Mouse (Mus musculus): ENCODE measurements around the gene Ulk1. TPM values are rescaled to one million over a fixed set of nuclear protein-coding genes. Genes with fewer than 3 reads are reported as not detected.
A peak's percentile ranks its signal among the peaks of the same experiment; 100 is the strongest.
"Not testable (repeated sequence)": the region's sequence is repeated elsewhere in the genome, so short reads cannot be mapped to it uniquely, and the experiment has no call there.

Ulk1 gene
- polyA plus RNA-seq, 2 experiments, result 13.3 to 18.3 TPM

GRCm38 (mm10) chr5:110776141-110776540 lies 33.8 kb downstream of the Ulk1 start:
- H3K27ac ChIP-seq, result no peak overlapping the region
- H3K9me3 ChIP-seq (ENCODE audit: control insufficient read depth, low read length), result no peaks in the 10 kb centered on the region
- WGBS (ENCODE audit: insufficient replicate concordance), result 74% methylated on average over 2 of the region's 2 CpGs
- no peak overlapping the region for H3K4me3 ChIP-seq (ENCODE audit: insufficient read depth in 1 of 2, low read depth in 2 of 2, low read length in 2 of 2)
- H3K27me3 ChIP-seq (ENCODE audit: control insufficient read depth, insufficient read depth, low read length), result no peaks in the 10 kb centered on the region
- ATAC-seq (ENCODE audit: insufficient read depth) (no peak), DNase-seq (ENCODE audit: low read depth in 3 of 3, low spot score in 3 of 3) (no peak)
- TF ChIP-seq EP300 (IDR thresholded peaks at IDR 0.05; ENCODE audit: low read depth) (no peak), CTCF (IDR thresholded peaks at IDR 0.05; ENCODE audit: low read depth) (no peak)
- peaks cover 33% of the 10 kb centered on the region for H3K36me3 ChIP-seq (replicated peaks; ENCODE audit: control insufficient read depth, insufficient read depth, low read depth)
- peaks cover 5 to 9% of the 10 kb centered on the region in 2 experiments for H3K4me1 ChIP-seq (replicated peaks; ENCODE audit: control insufficient read depth in 2 of 2, insufficient read depth in 2 of 2, low read length in 1 of 2)
- H3K9ac ChIP-seq (replicated peaks), result no peak overlapping the region
- no peak overlapping the region for H3K4me2 ChIP-seq (ENCODE audit: low read depth)

GRCm38 (mm10) chr5:110774511-110774910 lies 35.4 kb downstream of the Ulk1 start:
- Histone ChIP-seq H3K4me3 (ENCODE audit: insufficient read depth in 1 of 2, low read depth in 2 of 2, low read length in 2 of 2) (no peak overlapping the region), H3K4me2 (ENCODE audit: low read depth) (no peak overlapping the region), H3K27ac (no peak overlapping the region), H3K9ac (replicated peaks) (no peak overlapping the region), H3K27me3 (ENCODE audit: control insufficient read depth, insufficient read depth, low read length) (no peaks in the 10 kb centered on the region), H3K9me3 (ENCODE audit: control insufficient read depth, low read length) (no peaks in the 10 kb centered on the region), H3K4me1 (replicated peaks; ENCODE audit: control insufficient read depth in 2 of 2, insufficient read depth in 2 of 2, low read length in 1 of 2) (peaks cover 0 to 3% of the 10 kb centered on the region in 2 experiments; a peak in 3 of 4 replicates), H3K36me3 (replicated peaks; ENCODE audit: control insufficient read depth, insufficient read depth, low read depth) (peaks cover 33% of the 10 kb centered on the region)
- TF ChIP-seq EP300 (IDR thresholded peaks at IDR 0.05; ENCODE audit: low read depth) (no peak), CTCF (IDR thresholded peaks at IDR 0.05; ENCODE audit: low read depth) (no peak)
- ATAC-seq (ENCODE audit: insufficient read depth), result no peak
- 91% methylated on average over 11 of the region's 11 CpGs for WGBS (ENCODE audit: insufficient replicate concordance)
- DNase-seq (ENCODE audit: low read depth in 3 of 3, low spot score in 3 of 3), result no peak

- ATAC-seq (ENCODE audit: insufficient read depth), result not testable (repeated sequence)
- H3K36me3 ChIP-seq (replicated peaks; ENCODE audit: control insufficient read depth, insufficient read depth, low read depth), result peaks cover 33% of the 10 kb centered on the region
- 86% methylated on average over 10 of the region's 10 CpGs for WGBS (ENCODE audit: insufficient replicate concordance)
These were observed 37.0 kb downstream of the Ulk1 start for GRCm38 (mm10) chr5:110772945-110773344.

GRCm38 (mm10) chr5:110770448-110771158 lies 39.3 kb downstream of the Ulk1 start, which contains the start of gene Ep400:
Gene Ep400 (minus strand): TSS chr5:110770717.
- Histone ChIP-seq H3K4me1 (replicated peaks; ENCODE audit: control insufficient read depth in 2 of 2, insufficient read depth in 2 of 2, low read length in 1 of 2) (peaks cover 15 to 17% of the 10 kb centered on the region in 2 experiments), H3K27me3 (ENCODE audit: control insufficient read depth, insufficient read depth, low read length) (no peaks in the 10 kb centered on the region), H3K9ac (replicated peaks) (peak within 1 kb of the TSS; percentile 81), H3K4me2 (ENCODE audit: low read depth) (peak within 1 kb of the TSS; percentile 91), H3K9me3 (ENCODE audit: control insufficient read depth, low read length) (no peaks in the 10 kb centered on the region), H3K27ac (peak within 1 kb of the TSS; percentile 83), H3K36me3 (replicated peaks; ENCODE audit: control insufficient read depth, insufficient read depth, low read depth) (peaks cover 29% of the 10 kb centered on the region), H3K4me3 (ENCODE audit: insufficient read depth in 1 of 2, low read depth in 2 of 2, low read length in 2 of 2) (peak within 1 kb of the TSS; percentile 76 to 99)
- WGBS (ENCODE audit: insufficient replicate concordance), result under 1% methylated on average over 83 of the region's 83 CpGs
- peak; percentile 99 for DNase-seq (ENCODE audit: low read depth in 3 of 3, low spot score in 3 of 3)
- TF ChIP-seq CTCF (IDR thresholded peaks at IDR 0.05; ENCODE audit: low read depth) (peak; percentile 81), EP300 (IDR thresholded peaks at IDR 0.05; ENCODE audit: low read depth) (no peak)
- peak; percentile 93 for ATAC-seq (ENCODE audit: insufficient read depth)

More at GRCm38 (mm10) chr5:110772945-110773344, 37.0 kb downstream of the Ulk1 start:
- not testable (repeated sequence) for H3K9me3 ChIP-seq (ENCODE audit: control insufficient read depth, low read length); DNase-seq (ENCODE audit: low read depth in 3 of 3, low spot score in 3 of 3); H3K4me2 ChIP-seq (ENCODE audit: low read depth); H3K4me3 ChIP-seq (ENCODE audit: insufficient read depth in 1 of 2, low read depth in 2 of 2, low read length in 2 of 2); H3K27me3 ChIP-seq (ENCODE audit: control insufficient read depth, insufficient read depth, low read length); H3K9ac ChIP-seq (replicated peaks); H3K27ac ChIP-seq
- peaks cover 12 to 14% of the 10 kb centered on the region in 2 experiments for H3K4me1 ChIP-seq (replicated peaks; ENCODE audit: control insufficient read depth in 2 of 2, insufficient read depth in 2 of 2, low read length in 1 of 2)

- no peak for TF ChIP-seq EP300 (IDR thresholded peaks at IDR 0.05; ENCODE audit: low read depth)
- TF ChIP-seq CTCF (IDR thresholded peaks at IDR 0.05; ENCODE audit: low read depth), result no peak
- peak overlapping the region; percentile 81 for H3K9ac ChIP-seq (replicated peaks)
- H3K4me1 ChIP-seq (replicated peaks; ENCODE audit: control insufficient read depth in 2 of 2, insufficient read depth in 2 of 2, low read length in 1 of 2), result peaks cover 15 to 17% of the 10 kb centered on the region in 2 experiments
- H3K4me2 ChIP-seq (ENCODE audit: low read depth), result peak overlapping the region; percentile 91
- peak; percentile 39 to 54 (median 52) for DNase-seq (ENCODE audit: low read depth in 3 of 3, low spot score in 3 of 3)
- no peaks in the 10 kb centered on the region for H3K9me3 ChIP-seq (ENCODE audit: control insufficient read depth, low read length)
- under 1% methylated on average over 48 of the region's 58 CpGs for WGBS (ENCODE audit: insufficient replicate concordance)
- H3K4me3 ChIP-seq (ENCODE audit: insufficient read depth in 1 of 2, low read depth in 2 of 2, low read length in 2 of 2), result peak overlapping the region; percentile 76 to 99
- peaks cover 27% of the 10 kb centered on the region for H3K36me3 ChIP-seq (replicated peaks; ENCODE audit: control insufficient read depth, insufficient read depth, low read depth)
- peak overlapping the region; percentile 83 for H3K27ac ChIP-seq
- peak; percentile 43 for ATAC-seq (ENCODE audit: insufficient read depth)
- H3K27me3 ChIP-seq (ENCODE audit: control insufficient read depth, insufficient read depth, low read length), result no peaks in the 10 kb centered on the region
These were observed 39.9 kb downstream of the Ulk1 start for GRCm38 (mm10) chr5:110770031-110770445.
